Mouse (Mus musculus) MEL (cell line): ENCODE data around the gene Kansl2.

Experiments
- CTCF ChIP-seq, 3 experiments: IDR thresholded peaks in 2 of 3; conservative IDR thresholded peaks in 1 of 3; 2 replicates each; pipeline ENCODE4 v1.5.1; 2011 to 2012; ENCODE audit warnings: low read length in 3 of 3, low read depth in 2 of 3, mild to moderate bottlenecking in 2 of 3, improper control_type of control experiment in 1 of 3, inconsistent platforms in 1 of 3, mixed read lengths in 1 of 3, moderate library complexity in 1 of 3; ENCODE audit not compliant: control insufficient read depth in 1 of 3, insufficient read depth in 1 of 3, poor library complexity in 1 of 3, severe bottlenecking in 1 of 3
- MYC ChIP-seq: IDR thresholded peaks from 2 replicates; pipeline ENCODE4 v1.6.1; 2011; ENCODE audit warnings: low read depth, mild to moderate bottlenecking, low read length, improper control_type of control experiment, moderate library complexity
- POLR2A ChIP-seq, 2 experiments: IDR thresholded peaks; 2 replicates each; pipeline ENCODE4 v1.6.1; 2011 to 2012; ENCODE audit warnings: low read length in 2 of 2, mild to moderate bottlenecking in 2 of 2, control low read depth in 1 of 2, improper control_type of control experiment in 1 of 2, low read depth in 1 of 2, moderate library complexity in 1 of 2; ENCODE audit not compliant: control insufficient read depth in 1 of 2, insufficient read depth in 1 of 2, poor library complexity in 1 of 2

- TF ChIP-seq MYC, result no peak
- no peak for TF ChIP-seq CTCF (IDR thresholded peaks at IDR 0.05 in 2 of 3, conservative IDR thresholded peaks at IDR 0.05 in 1 of 3; ENCODE audit: control insufficient read depth in 1 of 3, insufficient read depth in 1 of 3, low read depth in 2 of 3, low read length in 3 of 3, poor library complexity in 1 of 3, severe bottlenecking in 1 of 3)
- TF ChIP-seq POLR2A (IDR thresholded peaks at IDR 0.05; ENCODE audit: control insufficient read depth in 1 of 2, insufficient read depth in 1 of 2, low read depth in 1 of 2, low read length in 2 of 2, poor library complexity in 1 of 2), result no peak
Observed at GRCm38 (mm10) chr15:98526057-98526456, 8.0 kb downstream of the Kansl2 start.
